Mouse (Mus musculus): Measurements from ENCODE around the gene Tlr2. TPM values are rescaled to one million over a fixed set of nuclear protein-coding genes. Genes with fewer than 3 reads are reported as not detected.
A peak's percentile ranks its signal among the peaks of the same experiment; 100 is the strongest.
"Not testable (repeated sequence)": the region's sequence is repeated elsewhere in the genome, so short reads cannot be mapped to it uniquely, and the experiment has no call there.

Tlr2 gene
- polyA plus RNA-seq (2014; fragmentation: Nextera tagmentation; extraction: Ambion mirVana), result 2.5 and 2.6 TPM in 2 replicates

DNA sequence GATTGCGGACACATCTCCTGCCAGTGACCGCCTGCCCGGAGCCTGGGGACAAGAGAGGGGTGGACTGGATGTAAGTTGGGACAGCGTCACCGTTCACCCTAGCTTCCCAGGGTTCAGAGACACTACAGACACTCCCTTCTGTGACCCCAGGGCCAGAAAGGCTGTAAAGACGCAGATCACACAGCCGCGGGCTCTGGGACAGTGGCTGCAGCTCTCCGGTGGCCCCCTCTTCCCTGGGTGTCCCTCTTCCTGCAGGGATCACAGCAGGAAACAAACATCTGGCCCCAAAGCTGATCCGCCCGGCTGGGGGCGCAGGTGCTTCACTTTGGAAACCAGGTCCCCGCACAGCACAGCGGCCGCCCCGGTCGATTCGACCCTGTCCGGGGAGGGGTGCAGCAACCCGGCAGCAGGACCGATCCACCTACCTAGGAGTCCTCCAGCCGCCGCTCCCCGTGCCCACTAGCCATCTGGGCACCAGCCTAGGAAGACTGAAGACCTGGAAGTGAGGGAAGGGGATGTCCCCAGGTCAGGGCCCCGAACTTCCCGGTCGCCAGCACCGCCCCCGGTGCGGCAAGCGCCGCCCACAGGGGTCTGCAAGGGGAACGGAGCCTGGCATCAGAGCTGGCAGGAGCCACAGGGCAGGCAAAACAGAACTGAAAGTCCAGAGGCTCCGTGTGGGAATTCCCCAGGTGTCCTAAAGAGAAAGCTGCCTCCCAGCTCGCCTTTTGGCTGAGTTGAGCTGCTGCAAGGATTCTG lies at the start of gene Tlr2:
Gene Tlr2, minus strand, starts transcription at position 673 of the 756 bp plus-strand sequence.
- Histone ChIP-seq H3K27ac (replicated peaks in 1 of 2; ENCODE audit: control insufficient read depth in 1 of 2, insufficient read depth in 1 of 2, low read depth in 2 of 2, low read length in 2 of 2) (no peak within 1 kb of the TSS), H3K27me3 (ENCODE audit: control insufficient read depth, insufficient read depth, low read length) (no peaks in the 10 kb centered on the region), H3K36me3 (ENCODE audit: control insufficient read depth, insufficient read depth, low read length) (no peaks in the 10 kb centered on the region), H3K4me3 (ENCODE audit: control insufficient read depth in 1 of 2, insufficient read depth in 1 of 2, low read depth in 1 of 2, low read length in 2 of 2) (peak within 1 kb of the TSS; percentile 83 to 95), H3K4me2 (ENCODE audit: low read length) (peak within 1 kb of the TSS; percentile 82), H3K9ac (ENCODE audit: low read length) (peak within 1 kb of the TSS; percentile 84), H3K4me1 (ENCODE audit: control insufficient read depth in 2 of 2, insufficient read depth in 2 of 2, low read length in 2 of 2) (peaks cover 2 to 5% of the 10 kb centered on the region in 2 experiments; a peak in 2 of 4 replicates), H3K9me3 (ENCODE audit: control insufficient read depth, low read length) (no peaks in the 10 kb centered on the region)
- peak; percentile 74 for ATAC-seq (ENCODE audit: insufficient number of reproducible peaks, insufficient read depth, low FRiP score, low read depth)
- 1% methylated on average over 34 of the region's 35 CpGs for WGBS

DNA sequence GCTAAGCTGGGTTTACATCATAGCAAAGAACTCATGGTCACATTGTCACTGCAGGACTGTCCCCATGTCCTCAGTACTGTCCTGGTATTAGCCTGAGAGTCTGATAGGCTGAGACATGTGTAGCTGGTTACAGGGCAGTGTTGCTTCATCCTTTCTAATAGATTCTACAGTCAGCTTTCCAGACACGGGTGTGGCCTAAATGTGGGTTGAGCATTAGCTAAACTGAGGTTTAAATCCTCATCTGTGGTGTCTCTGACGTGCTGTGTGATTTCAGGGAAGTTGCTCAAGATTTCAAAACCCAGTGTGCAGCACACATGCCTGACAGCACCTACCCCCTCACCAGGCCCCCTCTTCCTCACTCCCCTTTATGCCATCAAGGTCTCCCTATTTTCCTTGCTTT lies 43.6 kb upstream of the Tlr2 start:
- Histone ChIP-seq H3K4me3 (ENCODE audit: control insufficient read depth in 1 of 2, insufficient read depth in 1 of 2, low read depth in 1 of 2, low read length in 2 of 2) (no peak overlapping the region), H3K9ac (ENCODE audit: low read length) (no peak overlapping the region), H3K4me2 (ENCODE audit: low read length) (no peak overlapping the region), H3K36me3 (ENCODE audit: control insufficient read depth, insufficient read depth, low read length) (no peaks in the 10 kb centered on the region), H3K27ac (replicated peaks in 1 of 2; ENCODE audit: control insufficient read depth in 1 of 2, insufficient read depth in 1 of 2, low read depth in 2 of 2, low read length in 2 of 2) (no peak overlapping the region), H3K9me3 (ENCODE audit: control insufficient read depth, low read length) (no peaks in the 10 kb centered on the region), H3K4me1 (ENCODE audit: control insufficient read depth in 2 of 2, insufficient read depth in 2 of 2, low read length in 2 of 2) (no peaks in the 10 kb centered on the region), H3K27me3 (ENCODE audit: control insufficient read depth, insufficient read depth, low read length) (no peaks in the 10 kb centered on the region)
- ATAC-seq (ENCODE audit: insufficient number of reproducible peaks, insufficient read depth, low FRiP score, low read depth), result no peak
- WGBS, result 66% methylated on average over 2 of the region's 2 CpGs

DNA sequence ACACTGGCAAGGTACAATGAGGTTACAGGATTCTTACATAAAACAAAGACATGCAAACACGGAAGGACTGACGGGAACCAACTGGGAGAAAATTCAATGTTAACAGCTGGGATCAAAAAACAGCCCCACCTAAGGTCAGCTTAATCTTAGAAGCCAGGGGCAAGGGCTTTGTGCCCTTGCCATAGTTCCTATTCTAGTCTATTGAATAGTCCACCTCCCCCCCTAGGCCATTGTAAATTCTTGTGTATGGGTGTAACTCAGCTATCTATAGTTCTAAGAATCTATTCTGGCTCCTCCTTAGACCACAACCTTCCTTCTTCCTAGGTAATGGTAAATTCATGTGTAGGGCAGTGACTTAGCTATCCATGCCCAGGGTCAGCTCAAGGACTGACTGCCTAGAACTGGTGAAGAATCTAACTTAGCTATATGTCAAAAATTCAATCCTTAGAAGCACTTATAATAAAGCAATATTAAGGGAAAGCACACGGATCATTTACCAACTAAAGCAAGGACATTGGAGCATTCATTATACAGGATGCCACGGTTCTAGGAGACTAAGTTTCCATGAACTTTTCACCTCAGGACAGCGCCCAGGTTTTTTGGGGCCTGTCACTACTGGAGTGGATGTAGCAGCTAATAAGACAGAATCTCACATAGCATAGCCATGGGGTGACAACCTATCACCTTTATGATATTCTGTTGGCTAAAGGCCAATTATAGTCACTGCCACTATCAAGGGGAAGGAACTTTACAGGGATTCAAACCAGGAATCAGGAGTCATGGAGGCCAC lies 37.9 kb upstream of the Tlr2 start:
- not testable (repeated sequence) for H3K4me3 ChIP-seq (ENCODE audit: control insufficient read depth in 1 of 2, insufficient read depth in 1 of 2, low read depth in 1 of 2, low read length in 2 of 2); H3K4me1 ChIP-seq (ENCODE audit: control insufficient read depth in 2 of 2, insufficient read depth in 2 of 2, low read length in 2 of 2); H3K27me3 ChIP-seq (ENCODE audit: control insufficient read depth, insufficient read depth, low read length); H3K4me2 ChIP-seq (ENCODE audit: low read length); ATAC-seq (ENCODE audit: insufficient number of reproducible peaks, insufficient read depth, low FRiP score, low read depth); H3K27ac ChIP-seq (replicated peaks in 1 of 2; ENCODE audit: control insufficient read depth in 1 of 2, insufficient read depth in 1 of 2, low read depth in 2 of 2, low read length in 2 of 2); H3K36me3 ChIP-seq (ENCODE audit: control insufficient read depth, insufficient read depth, low read length); H3K9ac ChIP-seq (ENCODE audit: low read length); H3K9me3 ChIP-seq (ENCODE audit: control insufficient read depth, low read length)
- 83% methylated on average over 5 of the region's 5 CpGs for WGBS

DNA sequence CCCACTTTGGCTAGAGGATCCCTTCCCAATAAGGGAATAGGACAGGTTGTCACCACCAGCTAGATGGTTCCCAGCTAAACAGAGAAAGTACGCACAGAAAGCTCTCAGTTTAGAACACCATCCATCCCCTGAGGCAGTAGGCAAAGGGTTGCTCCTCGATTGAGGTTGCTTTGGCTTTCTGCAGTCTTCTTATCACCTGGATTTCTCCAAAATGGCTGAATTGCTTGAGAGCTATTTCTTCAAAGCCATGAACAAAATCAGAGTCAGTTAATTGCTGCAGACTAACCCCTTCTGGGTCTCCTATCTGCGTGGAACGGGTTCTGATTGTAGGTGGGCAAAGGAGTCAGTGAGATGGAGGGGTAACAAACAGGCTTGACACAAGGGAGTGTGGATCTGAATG lies 37.2 kb upstream of the Tlr2 start:
- Histone ChIP-seq H3K9ac (ENCODE audit: low read length) (no peak overlapping the region), H3K9me3 (ENCODE audit: control insufficient read depth, low read length) (no peaks in the 10 kb centered on the region), H3K27me3 (ENCODE audit: control insufficient read depth, insufficient read depth, low read length) (no peaks in the 10 kb centered on the region), H3K36me3 (ENCODE audit: control insufficient read depth, insufficient read depth, low read length) (no peaks in the 10 kb centered on the region), H3K27ac (replicated peaks in 1 of 2; ENCODE audit: control insufficient read depth in 1 of 2, insufficient read depth in 1 of 2, low read depth in 2 of 2, low read length in 2 of 2) (no peak overlapping the region), H3K4me1 (ENCODE audit: control insufficient read depth in 2 of 2, insufficient read depth in 2 of 2, low read length in 2 of 2) (no peaks in the 10 kb centered on the region), H3K4me2 (ENCODE audit: low read length) (no peak overlapping the region), H3K4me3 (ENCODE audit: control insufficient read depth in 1 of 2, insufficient read depth in 1 of 2, low read depth in 1 of 2, low read length in 2 of 2) (no peak overlapping the region)
- WGBS, result 84% methylated on average over 4 of the region's 4 CpGs
- no peak for ATAC-seq (ENCODE audit: insufficient number of reproducible peaks, insufficient read depth, low FRiP score, low read depth)

DNA sequence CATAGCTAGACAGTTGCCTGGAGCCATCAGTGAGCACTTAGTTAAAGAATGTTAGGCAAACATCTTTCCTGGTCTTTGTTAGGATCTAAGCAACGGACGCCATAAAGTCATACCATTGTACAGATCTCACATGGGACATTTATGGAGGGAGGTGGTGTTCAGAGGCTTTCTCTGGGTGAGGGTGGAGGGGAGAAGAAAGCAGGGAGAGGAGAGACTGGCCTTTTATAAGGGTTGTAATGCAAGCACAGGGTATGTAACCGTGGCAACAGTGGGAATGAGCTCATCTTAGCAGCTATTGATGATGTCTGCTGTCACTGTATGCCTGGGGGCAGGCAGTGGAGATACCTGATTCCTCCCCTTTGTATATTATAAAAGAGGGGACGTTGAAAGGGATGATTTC lies 34.7 kb upstream of the Tlr2 start:
- Histone ChIP-seq H3K4me3 (ENCODE audit: control insufficient read depth in 1 of 2, insufficient read depth in 1 of 2, low read depth in 1 of 2, low read length in 2 of 2) (no peak overlapping the region), H3K4me1 (ENCODE audit: control insufficient read depth in 2 of 2, insufficient read depth in 2 of 2, low read length in 2 of 2) (no peaks in the 10 kb centered on the region), H3K27me3 (ENCODE audit: control insufficient read depth, insufficient read depth, low read length) (no peaks in the 10 kb centered on the region), H3K36me3 (ENCODE audit: control insufficient read depth, insufficient read depth, low read length) (no peaks in the 10 kb centered on the region), H3K9me3 (ENCODE audit: control insufficient read depth, low read length) (no peaks in the 10 kb centered on the region), H3K27ac (replicated peaks in 1 of 2; ENCODE audit: control insufficient read depth in 1 of 2, insufficient read depth in 1 of 2, low read depth in 2 of 2, low read length in 2 of 2) (no peak overlapping the region), H3K9ac (ENCODE audit: low read length) (no peak overlapping the region), H3K4me2 (ENCODE audit: low read length) (no peak overlapping the region)
- no peak for ATAC-seq (ENCODE audit: insufficient number of reproducible peaks, insufficient read depth, low FRiP score, low read depth)
- 64% methylated on average over 4 of the region's 4 CpGs for WGBS

GRCm38 (mm10) chr3:83875078-83875477 lies 33.5 kb upstream of the Tlr2 start:
- not testable (repeated sequence) for H3K4me1 ChIP-seq (ENCODE audit: control insufficient read depth in 2 of 2, insufficient read depth in 2 of 2, low read length in 2 of 2); H3K36me3 ChIP-seq (ENCODE audit: control insufficient read depth, insufficient read depth, low read length); H3K4me2 ChIP-seq (ENCODE audit: low read length); H3K9ac ChIP-seq (ENCODE audit: low read length); H3K9me3 ChIP-seq (ENCODE audit: control insufficient read depth, low read length); H3K4me3 ChIP-seq (ENCODE audit: control insufficient read depth in 1 of 2, insufficient read depth in 1 of 2, low read depth in 1 of 2, low read length in 2 of 2); ATAC-seq (ENCODE audit: insufficient number of reproducible peaks, insufficient read depth, low FRiP score, low read depth); H3K27ac ChIP-seq (replicated peaks in 1 of 2; ENCODE audit: control insufficient read depth in 1 of 2, insufficient read depth in 1 of 2, low read depth in 2 of 2, low read length in 2 of 2); H3K27me3 ChIP-seq (ENCODE audit: control insufficient read depth, insufficient read depth, low read length)
- 82% methylated on average over 2 of the region's 2 CpGs for WGBS

DNA sequence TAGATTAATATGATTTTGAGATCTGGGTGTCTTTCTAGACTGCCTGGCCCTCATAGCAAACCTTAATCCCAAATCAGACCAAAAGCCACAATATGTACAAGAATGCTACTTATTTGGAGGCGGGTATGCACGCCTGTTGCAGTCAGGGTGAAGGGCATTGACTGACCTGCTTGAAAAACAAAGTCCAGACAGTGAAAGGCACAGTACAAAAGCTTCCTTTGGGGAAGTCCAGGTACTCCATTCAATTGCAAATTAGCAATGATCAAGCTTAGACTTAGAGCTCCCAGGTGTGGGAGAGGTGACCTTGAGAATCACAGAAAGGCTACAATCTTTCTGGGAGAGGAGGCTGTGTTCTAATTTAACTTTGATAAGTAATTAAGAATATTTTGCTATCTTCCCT lies 31.3 kb upstream of the Tlr2 start:
- not testable (repeated sequence) for H3K9me3 ChIP-seq (ENCODE audit: control insufficient read depth, low read length); H3K27ac ChIP-seq (replicated peaks in 1 of 2; ENCODE audit: control insufficient read depth in 1 of 2, insufficient read depth in 1 of 2, low read depth in 2 of 2, low read length in 2 of 2); H3K4me1 ChIP-seq (ENCODE audit: control insufficient read depth in 2 of 2, insufficient read depth in 2 of 2, low read length in 2 of 2); H3K36me3 ChIP-seq (ENCODE audit: control insufficient read depth, insufficient read depth, low read length); H3K27me3 ChIP-seq (ENCODE audit: control insufficient read depth, insufficient read depth, low read length); H3K4me2 ChIP-seq (ENCODE audit: low read length); H3K4me3 ChIP-seq (ENCODE audit: control insufficient read depth in 1 of 2, insufficient read depth in 1 of 2, low read depth in 1 of 2, low read length in 2 of 2); H3K9ac ChIP-seq (ENCODE audit: low read length); ATAC-seq (ENCODE audit: insufficient number of reproducible peaks, insufficient read depth, low FRiP score, low read depth)
- WGBS, result 82% methylated on average over 2 of the region's 2 CpGs
